Mouse (Mus musculus) CD4-positive helper T cell, adult 2 months (primary cell): Measurements from ENCODE around the gene Ubtd2.
A peak's percentile ranks its signal among the peaks of the same experiment; 100 is the strongest.

Experiments
- DNase-seq: peaks from one replicate; pipeline ENCODE4 v3.0.0-alpha.2; 2012; ENCODE audit warnings: low read depth, missing footprints, low spot score

Ubtd2 gene

DNA sequence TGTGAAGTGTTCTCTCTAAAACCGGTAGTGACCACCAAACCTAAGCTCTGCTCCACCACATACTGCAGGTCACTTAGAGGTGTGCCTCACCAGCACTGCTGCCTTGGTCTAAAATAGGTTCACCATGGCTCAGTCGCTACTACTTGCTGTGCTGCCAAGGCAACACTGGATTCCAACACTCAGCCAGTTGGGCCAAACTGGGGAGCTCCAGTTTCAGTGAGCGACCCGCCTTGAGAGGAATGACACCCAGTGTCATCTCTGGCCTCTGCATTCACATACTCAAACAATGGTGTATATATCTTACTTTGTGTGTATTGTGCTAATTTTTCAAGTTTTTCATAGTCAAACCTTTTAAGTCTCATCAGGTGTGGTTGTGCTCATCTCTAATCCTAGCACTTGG lies 63.6 kb downstream of the Ubtd2 start:
- DNase-seq: no peak

DNA sequence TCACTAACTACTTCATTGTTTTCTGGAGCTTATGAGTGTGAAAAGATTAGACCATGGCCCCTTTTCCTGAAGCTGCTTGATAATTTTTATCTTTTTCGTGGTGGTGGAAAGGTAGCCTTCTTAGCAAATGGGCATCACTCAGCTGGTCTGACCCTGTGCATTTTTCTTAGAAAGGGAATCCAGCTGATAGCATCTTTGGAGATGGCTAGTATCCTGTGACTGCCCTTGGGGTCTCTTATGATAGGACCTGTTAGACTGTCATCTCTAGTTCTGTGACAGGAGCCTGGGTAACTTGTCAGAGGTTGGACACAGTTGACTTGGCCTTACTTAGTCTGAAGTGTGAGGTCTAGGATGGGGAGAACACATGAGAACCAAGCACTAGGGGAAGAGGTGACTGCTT lies 64.2 kb downstream of the Ubtd2 start:
- no peak for DNase-seq

DNA sequence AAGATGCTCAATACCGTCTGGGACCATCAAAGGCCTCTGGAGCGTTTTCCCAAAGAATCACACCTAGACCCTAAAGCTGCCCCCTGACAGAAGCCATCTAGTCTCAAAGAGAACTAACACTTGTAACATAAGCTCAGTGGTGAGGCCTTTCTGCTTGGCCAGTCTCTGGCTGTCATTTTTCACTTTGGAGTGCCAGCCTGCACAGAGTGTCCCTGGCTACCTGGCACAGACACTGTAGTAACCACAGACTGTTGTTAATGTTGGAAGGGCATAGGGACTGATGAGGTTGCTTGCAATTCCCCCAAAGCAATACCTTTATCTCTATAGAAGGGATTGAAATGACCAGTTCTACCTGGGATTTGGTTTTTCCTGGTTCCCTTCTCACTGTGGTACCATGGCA lies 66.1 kb downstream of the Ubtd2 start:
- DNase-seq: no peak

DNA sequence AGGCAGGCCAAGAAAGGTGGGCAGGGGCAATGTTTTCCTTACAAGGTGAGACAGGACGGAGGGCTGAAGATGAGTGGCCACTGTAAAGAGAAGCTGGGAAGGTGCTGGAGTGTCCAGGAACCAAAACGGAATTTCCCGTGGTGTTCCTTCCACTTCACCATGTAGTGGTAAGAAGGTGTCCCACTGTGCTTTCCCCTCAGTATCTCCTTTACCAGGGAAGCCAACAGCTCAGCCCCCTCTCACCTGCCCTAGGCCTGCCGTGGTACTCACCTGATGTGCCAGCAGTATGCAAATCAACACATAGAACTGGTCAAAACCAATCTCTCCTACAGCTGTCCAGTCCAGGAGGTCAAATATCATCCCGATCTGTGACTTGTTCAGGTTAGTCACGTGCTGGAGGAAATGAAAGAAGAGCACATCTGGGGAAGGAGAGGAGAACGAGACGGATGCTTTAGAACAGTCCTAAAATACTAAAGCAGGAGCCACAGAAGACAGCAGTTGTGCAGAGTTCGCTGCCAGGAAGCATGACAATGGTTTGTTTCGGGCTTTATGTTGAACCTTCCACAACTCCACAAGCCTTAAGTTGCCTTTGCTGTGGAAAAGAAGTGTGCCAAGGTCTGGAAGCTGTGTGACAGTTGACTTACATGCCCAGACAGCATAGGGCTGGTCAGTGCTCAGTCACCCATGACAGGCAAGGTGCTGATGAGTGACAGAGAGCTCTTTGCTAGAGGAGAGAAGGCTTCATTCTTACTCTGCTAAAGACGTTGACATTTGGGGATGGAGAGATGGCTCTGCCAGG lies 69.2 kb downstream of the Ubtd2 start:
- no peak for DNase-seq

DNA sequence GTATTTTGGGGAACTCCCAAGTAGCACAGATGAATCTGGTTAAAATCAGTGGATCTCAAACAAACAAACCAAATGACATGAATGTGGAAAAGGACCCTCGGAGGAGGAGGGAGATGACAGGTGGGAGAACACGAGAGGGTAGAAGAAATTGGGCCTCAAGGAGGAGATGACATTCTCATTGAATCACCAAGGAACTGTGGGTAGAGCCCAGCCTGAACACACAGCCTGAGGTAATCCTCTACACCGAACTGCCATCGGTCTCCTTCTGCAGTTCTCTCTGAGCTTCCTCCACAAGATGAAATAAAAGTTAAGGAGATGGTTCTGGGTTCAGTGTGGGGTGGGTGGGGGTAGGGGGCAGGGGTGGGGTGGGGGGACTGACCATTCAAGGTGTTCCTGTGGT lies 71.8 kb downstream of the Ubtd2 start:
- DNase-seq: no peak

DNA sequence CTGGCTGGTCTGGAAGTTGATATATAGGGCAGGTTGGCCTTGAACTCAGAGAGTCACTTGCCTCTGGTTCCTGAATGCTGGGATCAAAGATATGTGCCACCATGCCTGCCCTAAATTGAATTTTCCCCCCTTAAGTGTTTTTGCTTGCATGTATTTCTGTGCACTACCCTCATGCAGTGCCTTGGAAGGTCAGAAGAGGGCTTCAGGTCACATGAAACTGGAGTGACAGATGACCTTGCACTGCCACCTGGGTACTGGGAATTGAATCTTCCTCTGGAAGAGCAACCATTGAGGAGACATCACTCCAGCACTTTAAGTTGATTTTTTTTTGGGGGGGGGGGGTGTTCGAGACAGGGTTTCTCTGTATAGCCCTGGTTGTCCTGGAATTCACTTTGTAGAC lies 75.0 kb downstream of the Ubtd2 start:
- DNase-seq: no peak

DNA sequence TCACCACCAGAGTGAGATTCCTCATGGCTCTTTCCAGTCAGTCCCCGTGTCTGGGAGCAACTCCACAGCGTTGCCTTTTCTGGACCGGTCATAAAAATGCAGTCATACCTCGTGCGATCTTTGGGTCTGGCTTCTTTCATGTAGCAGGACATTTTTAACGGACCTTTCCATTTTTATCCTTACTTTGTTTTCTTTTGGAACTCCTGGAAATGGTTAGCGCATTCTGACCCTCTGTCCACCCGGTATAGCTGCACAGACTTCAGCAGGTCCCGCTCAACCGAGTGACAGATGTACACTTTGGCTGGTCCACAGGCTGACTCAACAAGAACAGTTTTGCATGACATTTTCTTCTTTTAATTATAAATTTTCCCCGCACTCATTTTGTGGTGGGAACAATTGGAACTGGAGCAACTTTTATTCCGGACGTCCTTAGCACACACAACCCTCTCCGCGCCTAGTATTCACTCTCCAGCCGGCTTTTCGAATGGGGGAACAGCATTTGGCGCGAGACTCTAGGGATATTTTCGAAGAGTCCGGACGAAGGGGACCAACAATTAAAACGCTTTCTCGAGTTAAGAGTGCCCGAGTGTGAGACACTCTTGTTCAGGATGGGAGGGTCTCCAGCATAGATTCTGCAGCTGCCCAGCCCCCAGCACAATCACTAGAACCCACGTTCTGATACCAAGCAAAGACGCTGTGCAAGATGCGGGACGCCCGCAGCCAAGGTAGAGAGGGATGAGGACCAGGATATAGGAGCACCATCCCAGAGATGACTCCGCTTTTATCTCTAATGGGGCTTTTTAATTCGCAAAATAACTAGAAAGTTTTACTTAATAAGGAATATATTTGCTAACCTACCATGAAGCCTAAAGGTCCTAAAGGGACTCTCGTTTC lies 76.9 kb downstream of the Ubtd2 start, which contains the start of gene Efcab9:
TSS of gene Efcab9 (minus strand) at position 211 of the 894 bp plus-strand sequence.
- no peak for DNase-seq

DNA sequence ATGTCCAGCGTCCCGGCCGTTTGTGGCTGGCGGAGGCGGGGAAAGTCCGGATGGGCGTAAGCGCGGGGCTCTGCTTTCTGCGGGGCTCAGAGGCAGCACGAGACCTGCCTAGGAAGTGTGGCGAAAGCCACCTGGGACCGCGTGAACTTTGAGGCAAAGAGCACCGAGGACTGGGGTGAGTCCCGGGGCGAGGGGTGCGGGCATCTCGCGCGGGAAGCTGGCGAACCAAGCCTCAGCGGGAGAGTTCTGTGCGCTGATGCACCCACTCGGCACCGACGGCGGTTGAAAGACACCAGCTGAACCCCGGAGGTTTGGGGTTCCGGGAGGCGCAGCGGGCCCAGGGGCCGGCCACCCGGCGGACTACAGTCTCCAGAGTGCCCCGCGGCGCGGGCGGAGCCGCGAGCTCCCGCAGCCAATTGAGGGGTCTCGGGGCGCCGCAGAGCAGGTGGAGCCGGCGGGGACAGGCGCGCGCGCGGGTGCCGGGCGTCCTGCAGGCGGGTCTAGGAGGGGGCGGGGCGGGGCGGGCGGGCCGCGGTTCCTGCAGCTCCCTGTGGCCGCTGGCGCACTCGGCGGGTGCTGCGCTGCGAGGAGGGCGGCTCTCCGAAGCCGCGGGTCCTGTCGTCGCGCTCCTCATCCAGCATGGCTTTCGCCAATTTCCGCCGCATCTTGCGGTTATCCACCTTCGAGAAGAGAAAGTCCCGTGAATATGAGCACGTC lies 77.8 kb downstream of the Ubtd2 start, which contains the start of gene Stk10:
TSS of gene Stk10 (plus strand) at position 541 of the 717 bp plus-strand sequence.
- peak; percentile 94 for DNase-seq

DNA sequence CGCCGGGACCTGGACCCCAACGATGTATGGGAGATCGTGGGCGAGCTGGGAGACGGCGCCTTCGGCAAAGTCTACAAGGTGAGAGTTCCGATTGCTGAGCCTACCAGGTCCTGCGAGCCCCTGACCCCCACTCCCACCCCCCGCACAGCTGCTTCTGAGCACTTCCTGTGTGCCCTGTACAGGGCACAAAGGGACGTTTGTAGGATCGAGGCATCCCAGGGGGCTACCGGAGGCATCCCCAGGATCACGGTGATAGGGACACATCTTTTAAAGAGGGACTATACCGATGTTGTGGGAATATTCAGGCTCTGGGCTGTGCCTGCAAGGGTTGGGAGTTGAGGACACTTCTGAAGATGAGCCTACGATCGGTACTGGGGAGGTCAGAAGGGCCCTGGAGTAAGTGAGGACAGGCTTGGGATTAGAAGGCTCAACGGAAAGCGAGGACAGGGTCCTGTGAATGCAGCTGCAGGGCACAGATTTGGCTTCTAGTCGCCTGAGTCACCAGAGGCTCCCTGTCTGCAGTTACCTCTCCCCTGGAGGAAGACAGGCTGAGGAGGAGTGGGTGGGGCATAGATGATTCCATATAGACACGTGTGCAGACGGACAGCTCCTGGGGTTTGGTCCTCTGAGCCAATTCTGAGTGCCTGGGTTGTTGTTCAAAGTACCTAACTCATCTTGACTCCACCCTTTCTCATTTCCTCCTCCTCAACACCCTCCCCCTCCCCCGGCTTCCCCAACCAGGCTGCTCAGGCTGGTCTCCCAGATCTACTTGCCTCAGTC lies 78.5 kb downstream of the Ubtd2 start:
- peak; percentile 91 for DNase-seq

DNA sequence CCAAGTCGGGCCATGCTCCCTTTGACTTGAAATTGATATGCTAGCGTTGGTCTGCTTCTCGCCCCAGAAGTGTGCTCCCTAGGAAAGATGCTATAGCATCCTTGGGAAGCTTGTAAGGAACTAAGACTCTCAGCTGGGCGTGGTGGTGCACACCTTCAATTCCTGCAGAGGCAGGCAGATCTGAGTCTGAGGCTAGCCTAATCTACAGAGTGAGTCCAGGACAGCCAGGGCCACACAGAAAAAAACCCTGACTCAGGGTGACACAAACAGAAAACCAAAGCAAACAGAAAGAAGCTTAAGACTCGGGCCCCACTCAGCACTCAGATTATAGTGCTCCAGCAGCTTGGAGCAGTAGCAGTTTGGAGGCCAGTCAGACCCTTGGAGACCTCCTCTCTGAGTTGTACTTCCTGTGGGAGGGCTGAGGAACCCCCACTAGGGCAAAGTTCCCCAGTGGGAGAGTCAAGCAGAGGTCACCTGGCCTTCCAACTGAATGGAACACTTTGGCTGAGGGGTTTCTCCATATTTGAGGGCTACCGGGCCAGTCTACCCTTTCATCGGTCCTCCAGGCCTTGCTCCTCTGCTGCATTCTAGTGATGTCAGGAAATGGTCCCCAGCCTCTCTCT lies 79.4 kb downstream of the Ubtd2 start:
- peak; percentile 58 for DNase-seq

DNA sequence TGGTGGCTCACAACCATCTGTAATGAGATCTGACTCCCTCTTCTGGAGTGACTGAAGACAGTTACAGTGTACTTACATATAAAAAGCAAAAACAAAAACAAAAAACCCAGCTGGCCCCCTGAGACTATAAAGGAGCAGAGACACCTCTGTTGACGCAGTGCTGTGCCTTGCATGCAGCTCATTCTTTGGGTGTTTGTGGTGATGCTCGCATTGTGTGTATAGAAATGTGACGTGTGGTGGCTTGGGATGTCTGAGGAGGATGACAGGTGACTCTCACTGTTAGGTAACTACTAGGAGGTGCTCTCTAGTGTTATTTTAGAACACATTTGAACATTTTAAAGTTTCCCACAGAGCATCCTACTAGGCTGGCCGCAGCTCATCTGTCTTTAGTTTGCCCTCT lies 80.5 kb downstream of the Ubtd2 start:
- peak; percentile 64 for DNase-seq

DNA sequence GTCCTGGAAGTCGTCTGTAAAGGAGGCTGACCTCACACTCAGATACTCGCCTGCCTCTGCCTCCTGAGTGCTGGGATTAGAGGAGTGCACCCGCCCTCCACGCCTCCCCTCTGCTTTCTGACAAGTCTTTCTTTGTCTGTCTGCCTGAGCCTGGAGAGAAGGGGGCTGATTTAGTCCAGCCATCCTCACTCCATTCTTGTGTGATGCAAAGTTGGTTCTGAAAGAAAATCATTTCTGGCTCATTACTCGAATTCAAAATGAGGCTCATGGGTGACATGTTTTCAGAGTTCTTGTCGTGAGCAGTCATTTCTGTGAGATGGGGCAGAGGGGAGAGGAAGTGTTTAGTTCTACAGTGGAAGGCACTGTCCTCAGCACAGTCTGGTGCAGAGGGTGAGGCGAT lies 81.8 kb downstream of the Ubtd2 start:
- DNase-seq: no peak

DNA sequence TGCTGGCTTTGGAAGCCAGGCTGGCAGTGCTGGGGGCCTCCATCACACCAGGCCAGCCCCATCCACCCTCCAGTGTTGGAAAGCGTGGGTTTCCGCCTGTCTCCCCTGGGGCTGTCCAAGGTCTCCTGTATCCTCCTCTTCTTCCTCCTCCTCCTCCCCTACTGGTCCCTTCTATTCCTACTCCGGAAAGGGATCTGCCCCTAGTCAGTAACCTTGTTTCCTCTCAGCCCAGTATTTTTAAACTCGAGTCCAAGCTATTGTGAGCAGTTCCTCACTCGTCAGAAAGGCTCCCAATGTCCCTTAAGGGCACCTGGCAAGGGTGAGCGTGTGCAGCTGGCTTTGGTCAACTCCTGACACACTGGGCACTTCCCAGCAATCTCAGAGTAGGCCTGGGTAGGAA lies 83.3 kb downstream of the Ubtd2 start:
- DNase-seq: no peak

DNA sequence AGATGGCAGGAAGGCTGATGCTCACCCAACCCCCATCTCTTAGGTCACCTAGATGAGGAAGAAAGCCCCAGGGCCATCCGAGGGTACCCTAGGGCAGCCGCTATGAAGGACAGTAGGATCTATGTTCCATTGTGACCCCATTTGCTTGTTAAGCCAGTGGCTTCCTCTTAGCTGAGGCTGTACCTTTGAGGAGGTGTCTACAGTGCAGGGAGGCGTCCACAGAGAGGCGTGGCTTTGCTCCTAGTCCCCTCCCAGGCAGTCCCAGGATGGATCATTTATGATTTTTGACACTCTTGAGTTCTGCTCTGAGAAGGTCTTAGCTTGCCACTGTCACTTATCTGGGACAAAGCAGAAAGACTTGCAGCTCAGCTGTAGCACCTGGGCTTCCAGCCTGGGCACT lies 83.7 kb downstream of the Ubtd2 start:
- peak; percentile 41 for DNase-seq

DNA sequence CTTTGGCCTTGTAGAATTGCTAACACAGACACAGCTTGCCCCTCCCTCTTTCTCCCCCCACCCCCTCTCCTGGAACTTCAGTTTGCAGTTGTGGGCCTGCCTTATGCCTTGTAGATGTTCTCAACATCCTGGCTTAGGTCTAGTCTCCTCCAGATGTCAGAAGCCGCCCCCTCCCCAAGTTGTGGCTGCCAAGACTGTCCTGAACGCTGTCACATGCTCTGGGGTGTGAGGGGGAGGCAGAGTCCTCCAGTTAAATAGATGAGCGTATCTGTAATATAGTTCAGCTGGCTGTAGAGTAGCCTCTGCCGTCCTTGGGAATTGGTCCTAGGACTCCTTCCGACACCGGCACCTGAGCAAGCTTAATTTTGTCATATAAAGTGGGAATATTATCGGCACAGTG lies 84.5 kb downstream of the Ubtd2 start:
- no peak for DNase-seq

DNA sequence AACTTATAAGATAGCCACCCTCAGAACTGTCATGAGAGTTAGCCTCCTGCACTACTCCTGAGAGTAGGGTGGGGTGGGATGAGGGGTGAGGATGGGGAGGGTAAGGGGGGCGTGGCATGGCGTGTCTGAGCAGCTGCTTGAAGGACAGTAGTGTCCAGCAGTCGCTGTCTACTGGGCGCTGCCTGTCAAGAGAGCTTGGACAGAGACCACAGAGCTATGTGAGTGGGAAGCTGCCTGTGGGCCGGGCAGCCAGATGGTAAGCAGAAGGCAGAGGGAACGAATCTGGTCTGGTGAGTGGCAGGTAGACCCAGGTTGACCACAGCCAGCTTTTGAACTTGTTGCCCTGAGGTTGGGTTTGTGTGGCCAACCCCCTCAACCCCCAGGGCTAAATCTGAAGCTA lies 85.3 kb downstream of the Ubtd2 start:
- no peak for DNase-seq

DNA sequence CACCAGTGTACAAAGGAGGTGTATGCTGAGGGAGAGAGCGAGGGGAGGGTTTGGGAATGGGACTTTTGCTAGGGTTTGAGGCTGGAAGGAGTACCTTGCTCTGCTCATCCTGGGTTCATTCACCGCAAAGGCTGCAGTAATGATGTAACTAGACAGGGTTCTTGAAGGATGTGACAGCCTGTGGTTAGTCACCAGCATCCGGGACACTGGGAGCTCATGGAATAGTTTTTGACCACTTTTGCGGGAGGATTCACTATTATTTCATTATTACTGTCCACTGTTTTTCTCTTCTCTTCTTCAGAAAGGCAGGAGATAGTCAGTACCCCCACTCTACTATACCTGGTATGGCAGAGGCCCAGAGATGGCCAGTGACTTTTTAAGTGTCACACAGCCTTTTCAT lies 87.0 kb downstream of the Ubtd2 start:
- peak; percentile 66 for DNase-seq

DNA sequence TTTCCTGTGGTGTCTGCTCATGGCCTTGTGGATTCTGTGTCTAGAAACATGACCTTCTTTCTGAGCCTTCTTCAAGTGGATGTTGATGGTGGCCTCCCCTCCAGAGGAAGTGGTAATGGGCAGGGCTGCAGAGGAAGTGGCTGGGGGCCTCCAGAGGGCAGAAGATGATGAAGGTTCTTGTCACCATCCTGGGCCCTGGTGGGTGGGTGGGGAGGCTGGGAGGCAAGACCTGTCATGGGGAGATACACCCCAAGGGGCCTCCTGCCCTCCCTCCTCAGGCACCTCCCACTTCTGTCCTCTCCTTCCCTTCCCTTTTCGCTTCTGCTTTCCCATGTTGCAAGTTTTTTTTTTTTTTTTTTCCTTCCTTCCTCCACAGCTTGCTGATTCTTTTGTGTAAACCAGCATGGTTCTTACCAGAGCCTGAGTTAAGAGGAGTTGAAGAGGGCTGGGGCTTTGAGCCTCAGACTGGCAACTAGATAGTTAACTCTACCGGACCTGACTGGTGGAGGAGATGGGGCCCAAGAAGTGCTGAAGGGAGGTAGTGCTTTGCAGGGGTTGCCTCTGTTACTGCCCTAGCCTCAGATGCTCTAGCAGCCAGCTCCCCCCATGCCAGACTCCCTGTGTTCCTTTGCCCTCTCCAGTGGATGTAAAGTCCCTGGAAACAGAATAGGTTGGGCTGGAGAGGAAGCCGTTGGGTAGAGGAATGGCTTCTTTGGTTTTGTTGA lies 87.7 kb downstream of the Ubtd2 start:
- DNase-seq: peak; percentile 90

DNA sequence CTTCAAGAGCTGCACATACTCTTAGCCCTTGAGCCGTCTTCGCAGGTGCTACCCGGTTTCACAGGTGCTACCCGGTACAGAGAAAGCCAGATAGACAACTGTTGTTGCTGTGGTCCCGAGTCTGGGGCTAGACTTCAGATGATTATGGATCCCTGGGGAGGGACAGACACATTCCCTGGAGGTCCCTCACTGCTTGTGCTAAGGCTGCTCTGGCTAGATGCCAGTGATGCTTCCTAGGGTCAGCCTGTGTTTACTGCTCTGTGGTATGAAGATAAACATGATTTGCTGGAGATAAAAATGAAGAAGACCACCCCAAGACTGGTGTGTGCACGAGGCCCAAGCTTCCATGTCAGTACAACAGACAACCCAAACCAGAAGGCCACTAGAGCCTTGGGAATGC lies 88.9 kb downstream of the Ubtd2 start:
- no peak for DNase-seq

DNA sequence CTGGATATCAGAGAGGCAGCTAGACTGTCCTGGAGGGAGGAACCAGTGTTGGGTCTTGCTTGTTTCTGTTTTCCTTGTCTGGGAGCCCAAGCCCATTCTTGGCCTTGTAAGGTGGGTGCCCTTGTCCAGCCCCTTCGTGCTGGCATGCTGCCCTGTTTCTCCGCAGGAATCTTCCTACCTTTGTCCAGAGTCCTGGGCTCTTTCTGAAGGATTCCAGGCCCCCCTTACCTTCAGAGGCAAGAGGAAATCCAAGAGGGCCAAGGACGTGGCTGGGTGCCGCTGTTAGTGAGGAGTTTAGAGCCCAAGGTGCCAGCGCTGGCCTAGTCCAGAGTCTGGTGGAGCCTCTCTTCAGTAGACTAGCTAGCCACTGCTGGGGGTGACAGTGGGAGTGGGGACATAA lies 89.3 kb downstream of the Ubtd2 start:
- DNase-seq: no peak
